In the genomic region with DNA sequence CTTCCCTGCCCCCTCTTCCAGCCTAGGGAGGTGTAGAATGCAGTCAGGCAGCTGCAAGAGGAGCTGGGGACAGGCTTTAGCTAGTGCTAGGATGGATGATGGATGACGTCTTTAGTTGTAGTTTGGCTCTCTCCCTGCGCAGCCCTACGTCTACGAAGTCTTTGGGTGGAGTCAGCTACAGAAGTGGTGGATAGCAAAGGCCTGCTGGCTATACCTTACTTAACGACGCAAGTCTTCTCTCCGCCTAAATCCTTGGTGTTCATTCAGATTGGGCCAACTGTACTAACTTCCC, we compare ENCODE assay signal across 8 mouse cellular contexts. TPM values are rescaled to one million over a fixed set of nuclear protein-coding genes. Genes with fewer than 3 reads are reported as not detected.
DNase-seq lines count a peak whose midpoint lies in the region; ATAC-seq and TF ChIP-seq lines count a peak whose summit lies in the region.

No protein-coding gene starts in this region.

- H3K9ac ChIP-seq in kidney, embryonic 14.5 days (ENCODE audit: low read depth, low read length) = peak overlapping the region; percentile 77
- peak overlapping the region; percentile 72 for H3K9ac ChIP-seq in hindbrain, embryonic 15.5 days
- H3K9ac ChIP-seq in midbrain, embryonic 14.5 days (replicated peaks; ENCODE audit: low read length) = peak overlapping the region; percentile 72; the same call in 1 of the 2 replicates

- peak overlapping the region; percentile 74 for H3K4me2 ChIP-seq in kidney, embryonic 14.5 days (replicated peaks; ENCODE audit: low read depth, low read length)
- H3K4me2 ChIP-seq in hindbrain, embryonic 15.5 days = peak overlapping the region; percentile 90
- peak overlapping the region; percentile 83 for H3K4me2 ChIP-seq in midbrain, embryonic 14.5 days (ENCODE audit: low read length)

- no peak for DNase-seq in kidney, postnatal 36 days
- DNase-seq in midbrain, embryonic 14.5 days = no peak
- DNase-seq in left cerebral cortex, adult 8-10 months (ENCODE audit: low spot score in 2 of 2) = no peak
- no peak for DNase-seq in spleen, postnatal 14 days (ENCODE audit: low spot score in 2 of 2)
- DNase-seq in yolk sac, embryonic 10.5 days (ENCODE audit: low spot score) = no peak

- peaks cover 7% of the 10 kb centered on the region; the same call in 1 of the 2 replicates for H3K36me3 ChIP-seq in kidney, embryonic 14.5 days (ENCODE audit: control insufficient read depth, insufficient read depth, low read length)
- H3K36me3 ChIP-seq in hindbrain, embryonic 15.5 days = no peaks in the 10 kb centered on the region
- H3K36me3 ChIP-seq in midbrain, embryonic 14.5 days (ENCODE audit: control insufficient read depth, insufficient read depth, low read length) = no peaks in the 10 kb centered on the region

- peaks cover 20% of the 10 kb centered on the region for H3K4me1 ChIP-seq in kidney, embryonic 14.5 days (ENCODE audit: control insufficient read depth, insufficient read depth, low read length)
- peaks cover 5% of the 10 kb centered on the region; the same call in 1 of the 2 replicates for H3K4me1 ChIP-seq in bone marrow, adult 2 months (ENCODE audit: control insufficient read depth, insufficient read depth, low read length)
- H3K4me1 ChIP-seq in hindbrain, embryonic 15.5 days (replicated peaks) = peaks cover 17% of the 10 kb centered on the region
- H3K4me1 ChIP-seq in midbrain, embryonic 14.5 days (ENCODE audit: control insufficient read depth, insufficient read depth, low read length) = no peaks in the 10 kb centered on the region

- H3K9me3 ChIP-seq in kidney, embryonic 14.5 days (ENCODE audit: control insufficient read depth, low read length) = no peaks in the 10 kb centered on the region
- no peaks in the 10 kb centered on the region for H3K9me3 ChIP-seq in hindbrain, embryonic 15.5 days
- no peaks in the 10 kb centered on the region for H3K9me3 ChIP-seq in midbrain, embryonic 14.5 days (ENCODE audit: control insufficient read depth, low read length)

- no peaks in the 10 kb centered on the region; the same call in 1 of the 2 replicates for H3K27me3 ChIP-seq in kidney, embryonic 14.5 days (ENCODE audit: control insufficient read depth, insufficient read depth, low read length)
- peaks cover 16% of the 10 kb centered on the region for H3K27me3 ChIP-seq in hindbrain, embryonic 15.5 days
- peaks cover 24% of the 10 kb centered on the region for H3K27me3 ChIP-seq in midbrain, embryonic 14.5 days (ENCODE audit: control insufficient read depth, insufficient read depth, low read length)

- no peak for TF ChIP-seq CTCF in bone marrow, adult 2 months (IDR thresholded peaks at IDR 0.05; ENCODE audit: control insufficient read depth, insufficient read depth, low read length)

- ATAC-seq in kidney, embryonic 14.5 days (ENCODE audit: low FRiP score, low TSS enrichment) = no peak; the same call in 1 of the 2 replicates
- no peak for ATAC-seq in hindbrain, embryonic 15.5 days (ENCODE audit: low FRiP score, low read depth)
- ATAC-seq in midbrain, embryonic 14.5 days (ENCODE audit: low FRiP score, low TSS enrichment) = no peak

- 23% methylated on average over 7 of the region's 7 CpGs for WGBS in kidney, embryonic 14.5 days
- WGBS in bone marrow, adult 2 months = 51% methylated on average over 7 of the region's 7 CpGs
- 26% methylated on average over 7 of the region's 7 CpGs for WGBS in hindbrain, embryonic 15.5 days
- 26% methylated on average over 7 of the region's 7 CpGs for WGBS in midbrain, embryonic 14.5 days

- H3K27ac ChIP-seq in kidney, embryonic 14.5 days (ENCODE audit: low read depth, low read length) = peak overlapping the region; percentile 90; the same call in 1 of the 2 replicates
- H3K27ac ChIP-seq in bone marrow, adult 2 months (ENCODE audit: control insufficient read depth, insufficient read depth, low read depth, low read length, poor library complexity) = no peak overlapping the region; the same call in 1 of the 2 replicates
- H3K27ac ChIP-seq in hindbrain, embryonic 15.5 days (replicated peaks) = no peak overlapping the region
- no peak overlapping the region for H3K27ac ChIP-seq in midbrain, embryonic 14.5 days (replicated peaks; ENCODE audit: low read depth, low read length)

- peak overlapping the region; percentile 71 for H3K4me3 ChIP-seq in kidney, embryonic 14.5 days (ENCODE audit: low read length)
- H3K4me3 ChIP-seq in bone marrow, adult 2 months (replicated peaks; ENCODE audit: control insufficient read depth, low read depth, low read length) = peak overlapping the region; percentile 81
- peak overlapping the region; percentile 54 for H3K4me3 ChIP-seq in hindbrain, embryonic 15.5 days
- peak overlapping the region; percentile 48 for H3K4me3 ChIP-seq in midbrain, embryonic 14.5 days (replicated peaks; ENCODE audit: low read depth, low read length)

- no peak for TF ChIP-seq POLR2A in bone marrow, adult 2 months (IDR thresholded peaks at IDR 0.05; ENCODE audit: borderline replicate concordance, control insufficient read depth, low read depth, low read length)

RNA-seq across cellular contexts. Expression of a gene that starts 1.3 kb away (rescaled TPM):
- 9.6 and 14.2 TPM in 2 replicates for polyA plus RNA-seq in kidney, embryonic 14.5 days (2014; fragmentation: Nextera tagmentation; extraction: Ambion mirVana)
- 8.4 and 16.9 TPM in 2 replicates for polyA plus RNA-seq in bone marrow, adult 2 months (2011; ENCODE audit: insufficient read depth, insufficient read length, low replicate concordance, missing spikeins)
- 4.3 and 4.6 TPM in 2 replicates for polyA plus RNA-seq in hindbrain, embryonic 15.5 days (2015; fragmentation: Nextera tagmentation; extraction: Ambion mirVana)
- polyA plus RNA-seq in midbrain, embryonic 14.5 days (2014; fragmentation: Nextera tagmentation; extraction: Ambion mirVana) = 1.5 and 1.8 TPM in 2 replicates
- total RNA-seq in left cerebral cortex, adult 8-10 months (2022) = 10 to 100 TPM in 1 of 4 experiments, 1 to 10 TPM in 3; 8.7 to 10.2 (median 9.0) TPM

RNA-seq across cellular contexts. Expression of a gene that starts 15.2 kb away (rescaled TPM):
- 12.7 and 17.8 TPM in 2 replicates for polyA plus RNA-seq in kidney, embryonic 14.5 days (2014; fragmentation: Nextera tagmentation; extraction: Ambion mirVana)
- 20.8 and 53.1 TPM in 2 replicates for polyA plus RNA-seq in bone marrow, adult 2 months (2011; ENCODE audit: insufficient read depth, insufficient read length, low replicate concordance, missing spikeins)
- polyA plus RNA-seq in hindbrain, embryonic 15.5 days (2015; fragmentation: Nextera tagmentation; extraction: Ambion mirVana) = 60.0 and 65.0 TPM in 2 replicates
- polyA plus RNA-seq in midbrain, embryonic 14.5 days (2014; fragmentation: Nextera tagmentation; extraction: Ambion mirVana) = 35.5 and 46.2 TPM in 2 replicates
- 100 to 1,000 TPM in 1 of 4 experiments, 10 to 100 TPM in 3; 78.2 to 101 (median 83.5) TPM for total RNA-seq in left cerebral cortex, adult 8-10 months (2022)

RNA-seq across cellular contexts. Expression of a gene that starts 19.7 kb away (rescaled TPM):
- 21.2 and 22.9 TPM in 2 replicates for polyA plus RNA-seq in kidney, embryonic 14.5 days (2014; fragmentation: Nextera tagmentation; extraction: Ambion mirVana)
- 2.9 TPM in 1 of 2 replicates, not detected in the other for polyA plus RNA-seq in bone marrow, adult 2 months (2011; ENCODE audit: insufficient read depth, insufficient read length, low replicate concordance, missing spikeins)
- 7.8 and 9.6 TPM in 2 replicates for polyA plus RNA-seq in hindbrain, embryonic 15.5 days (2015; fragmentation: Nextera tagmentation; extraction: Ambion mirVana)
- 5.8 and 6.0 TPM in 2 replicates for polyA plus RNA-seq in midbrain, embryonic 14.5 days (2014; fragmentation: Nextera tagmentation; extraction: Ambion mirVana)
- total RNA-seq in left cerebral cortex, adult 8-10 months (2022) = 10 to 100 TPM; 28.3 to 30.5 (median 29.8) TPM

RNA-seq across cellular contexts. Expression of a gene that starts 53.5 kb away (rescaled TPM):
- polyA plus RNA-seq in kidney, embryonic 14.5 days (2014; fragmentation: Nextera tagmentation; extraction: Ambion mirVana) = 0.53 and 0.91 TPM in 2 replicates
- polyA plus RNA-seq in bone marrow, adult 2 months (2011; ENCODE audit: insufficient read depth, insufficient read length, low replicate concordance, missing spikeins) = not detected in 2 replicates
- polyA plus RNA-seq in hindbrain, embryonic 15.5 days (2015; fragmentation: Nextera tagmentation; extraction: Ambion mirVana) = 3.2 and 4.0 TPM in 2 replicates
- 0.68 and 0.82 TPM in 2 replicates for polyA plus RNA-seq in midbrain, embryonic 14.5 days (2014; fragmentation: Nextera tagmentation; extraction: Ambion mirVana)
- 1 to 10 TPM; 1.9 to 4.1 (median 2.6) TPM for total RNA-seq in left cerebral cortex, adult 8-10 months (2022)

RNA-seq across cellular contexts. Expression of a gene that starts 58.2 kb away (rescaled TPM):
- 26.0 and 37.8 TPM in 2 replicates for polyA plus RNA-seq in kidney, embryonic 14.5 days (2014; fragmentation: Nextera tagmentation; extraction: Ambion mirVana)
- 6.6 and 11.5 TPM in 2 replicates for polyA plus RNA-seq in bone marrow, adult 2 months (2011; ENCODE audit: insufficient read depth, insufficient read length, low replicate concordance, missing spikeins)
- polyA plus RNA-seq in hindbrain, embryonic 15.5 days (2015; fragmentation: Nextera tagmentation; extraction: Ambion mirVana) = 29.5 and 33.5 TPM in 2 replicates
- polyA plus RNA-seq in midbrain, embryonic 14.5 days (2014; fragmentation: Nextera tagmentation; extraction: Ambion mirVana) = 33.1 and 40.8 TPM in 2 replicates
- 10 to 100 TPM; 64.0 to 69.1 (median 66.9) TPM for total RNA-seq in left cerebral cortex, adult 8-10 months (2022)
